In genomic region chr11:82961743-82962142, GRCm38 (mm10) we compare ENCODE assay signal across 10 mouse cellular contexts.
"Had no signal": no experiment of that assay in that cellular context is flagged by ENCODE, and none has a peak within 500 bp of the region (broad histone marks: within the 10 kb centered on the region; RNA-seq: fewer than 3 reads in every experiment).

No protein-coding gene starts in this region.

- H3K36me3 ChIP-seq: limb, embryonic 13.5 days; midbrain, embryonic 12.5 days had no signal

- H3K4me1 ChIP-seq: limb, embryonic 13.5 days; midbrain, embryonic 12.5 days had no signal

- H3K27ac ChIP-seq: layer of hippocampus, adult 2 months; limb, embryonic 13.5 days; liver, embryonic 14.5 days; midbrain, embryonic 12.5 days had no signal

- DNase-seq: kidney, postnatal 10 days; kidney, postnatal 4 days; left cerebral cortex, postnatal 4 days; lung, adult 18-20 months; right cerebral cortex, adult 18-20 months; right cerebral cortex, postnatal 25 days had no signal

- H3K4me3 ChIP-seq: layer of hippocampus, adult 2 months; limb, embryonic 13.5 days; midbrain, embryonic 12.5 days had no signal
